Mouse (Mus musculus) B cell, adult 2 months (primary cell): ENCODE results near the gene Ttf1.

Experiments used
- DNase-seq, 2 experiments: peaks; one replicate each; pipeline ENCODE4 v3.0.0; 2022

The Ttf1 gene

DNA sequence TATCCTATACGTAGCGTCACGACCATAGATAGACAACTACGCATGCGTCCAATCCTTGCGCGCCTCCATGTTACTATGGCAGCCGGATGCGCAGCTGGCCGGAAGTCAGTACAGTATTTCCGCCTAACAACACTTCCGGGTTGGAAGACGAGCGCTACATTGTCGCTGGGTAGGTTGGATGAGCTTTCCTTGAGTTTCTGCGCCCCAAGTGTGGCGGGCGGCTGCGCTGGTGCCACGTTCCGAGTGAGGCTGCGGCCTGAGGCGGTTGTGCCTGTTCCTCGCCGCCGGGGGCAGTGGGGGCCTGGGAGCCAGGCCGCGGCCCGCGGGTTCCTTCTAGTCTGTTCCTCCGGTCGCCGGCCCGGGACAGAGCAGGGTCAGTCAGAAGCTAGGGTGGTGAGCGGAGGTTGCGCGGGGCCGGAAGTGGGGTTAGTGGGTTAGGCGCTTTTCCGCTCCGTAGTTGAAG lies at the start of gene Ttf1:
Gene Ttf1 (plus strand): TSS at position 128 of the 463 bp plus-strand sequence.
- DNase-seq: peak; percentile 91 to 92

DNA sequence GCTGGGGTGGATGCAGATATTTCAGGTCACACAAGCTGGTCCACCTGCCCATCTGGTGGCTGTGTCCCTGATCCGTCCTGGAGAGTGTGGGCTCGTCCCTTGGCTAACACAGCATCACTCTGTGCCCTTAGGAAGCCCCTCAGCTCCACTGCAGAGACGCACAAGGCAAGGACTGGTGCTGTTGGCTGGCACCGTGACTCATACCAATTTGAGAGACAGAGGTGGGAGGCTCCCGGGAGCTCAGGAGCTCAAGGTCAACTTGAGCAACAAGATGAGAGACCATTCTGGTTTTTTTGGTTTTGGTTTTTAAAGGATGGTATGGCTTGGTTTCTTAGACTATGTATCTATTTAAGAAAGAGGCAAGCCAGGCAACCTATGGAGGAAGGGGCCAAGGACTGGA lies 47.5 kb upstream of the Ttf1 start:
- DNase-seq: no peak

DNA sequence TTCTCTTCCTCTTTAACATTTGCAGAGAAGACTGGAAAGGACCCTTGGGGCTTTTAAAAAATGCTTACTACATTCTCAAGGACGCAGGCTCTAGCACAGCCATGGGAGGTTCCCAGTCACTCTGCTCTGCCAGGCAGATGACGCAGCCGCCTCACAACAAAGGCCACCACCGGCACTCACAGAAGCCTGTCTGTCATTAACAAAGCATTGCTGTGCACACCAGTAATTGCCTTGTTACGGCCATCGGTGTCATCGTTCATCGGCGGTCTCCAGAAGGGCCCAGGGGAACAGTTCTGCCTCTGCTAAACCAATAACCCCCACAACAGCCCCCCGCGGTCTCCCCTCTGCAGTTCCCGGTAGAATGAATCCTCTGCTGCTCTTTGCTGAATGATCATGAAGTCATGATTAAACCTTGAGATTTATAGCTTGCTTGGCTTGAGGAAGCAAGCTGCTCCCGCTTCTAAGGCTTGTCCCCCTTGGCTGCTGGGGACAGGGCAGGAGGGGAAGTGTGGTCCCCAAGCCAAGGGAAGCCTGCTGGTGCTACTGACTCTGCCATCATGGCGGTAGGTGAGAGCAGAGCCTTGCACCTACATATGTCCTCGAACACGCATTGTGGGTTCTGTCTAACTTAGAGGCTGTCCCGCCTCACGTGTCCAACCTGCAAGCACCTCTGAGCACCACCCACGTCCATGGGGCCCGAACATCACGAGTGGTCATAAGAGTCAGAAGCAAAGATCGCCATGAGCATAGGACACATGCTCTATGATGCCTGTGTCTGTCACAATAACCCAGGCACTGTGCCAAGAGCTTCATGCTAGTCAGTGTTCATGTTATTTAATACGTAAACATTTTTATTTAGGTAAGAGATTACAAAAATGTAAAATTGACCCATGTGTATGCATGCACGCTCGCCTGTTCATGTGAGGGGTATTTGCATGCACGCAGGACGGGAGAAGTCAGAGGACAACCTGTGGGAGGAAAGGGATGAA lies 43.2 kb upstream of the Ttf1 start:
- no peak for DNase-seq

DNA sequence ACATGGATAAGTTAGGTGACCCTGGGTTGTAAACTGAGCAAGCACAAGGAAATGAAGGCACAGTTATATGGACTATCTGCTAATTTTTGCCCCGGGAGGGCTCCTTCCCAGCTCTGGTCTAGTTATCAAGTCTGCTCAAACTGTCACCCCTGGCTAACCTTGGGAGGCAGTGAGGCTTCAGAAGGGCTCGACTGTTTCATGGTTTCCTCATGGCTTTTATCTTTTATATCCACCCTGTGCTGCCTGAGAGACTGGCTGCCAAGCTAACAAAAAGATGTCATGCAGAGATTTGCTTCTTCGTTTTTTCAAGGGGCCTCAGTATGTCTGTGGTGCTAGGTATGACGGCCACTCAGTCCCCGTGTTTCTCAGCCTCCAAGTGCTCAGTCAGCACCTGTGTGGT lies 41.4 kb upstream of the Ttf1 start:
- DNase-seq: no peak

DNA sequence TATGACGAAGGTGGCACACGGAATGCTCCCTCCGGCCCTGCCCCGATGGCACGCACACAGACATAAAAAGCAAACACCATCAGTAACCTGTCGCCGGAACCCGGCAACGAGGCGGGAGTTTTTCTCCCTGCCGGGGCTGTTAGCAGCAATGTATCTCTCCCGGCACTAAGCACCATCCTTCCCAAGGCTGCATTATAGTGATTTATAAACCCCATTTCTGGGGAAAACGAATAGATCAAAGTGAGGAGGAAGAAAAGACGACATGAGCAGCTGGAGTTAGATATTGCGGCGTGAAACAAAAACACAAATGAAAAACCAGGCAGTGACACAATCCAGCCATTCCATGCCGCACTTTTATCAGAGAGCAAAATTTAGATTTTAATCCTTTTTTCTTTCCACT lies 39.0 kb upstream of the Ttf1 start:
- DNase-seq: no peak

DNA sequence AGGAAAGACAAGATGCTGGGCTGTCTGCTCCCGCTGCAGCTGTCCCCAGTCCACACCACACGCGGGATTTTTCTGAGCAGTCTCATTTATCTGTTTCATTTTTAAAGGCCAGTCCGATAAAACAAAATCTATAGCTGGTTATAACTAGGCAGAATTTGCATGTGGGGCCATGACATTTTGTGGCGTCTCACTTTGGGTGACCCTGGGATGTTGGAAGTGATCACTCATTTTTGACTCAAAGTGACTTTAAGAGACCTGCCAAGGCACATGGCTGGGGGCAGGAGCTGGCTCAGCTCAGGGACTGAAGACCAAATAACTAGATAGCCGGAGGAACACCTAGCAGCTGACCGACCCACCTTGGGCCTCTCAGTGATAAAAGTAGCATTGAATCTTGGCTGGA lies 37.1 kb upstream of the Ttf1 start:
- no peak for DNase-seq

DNA sequence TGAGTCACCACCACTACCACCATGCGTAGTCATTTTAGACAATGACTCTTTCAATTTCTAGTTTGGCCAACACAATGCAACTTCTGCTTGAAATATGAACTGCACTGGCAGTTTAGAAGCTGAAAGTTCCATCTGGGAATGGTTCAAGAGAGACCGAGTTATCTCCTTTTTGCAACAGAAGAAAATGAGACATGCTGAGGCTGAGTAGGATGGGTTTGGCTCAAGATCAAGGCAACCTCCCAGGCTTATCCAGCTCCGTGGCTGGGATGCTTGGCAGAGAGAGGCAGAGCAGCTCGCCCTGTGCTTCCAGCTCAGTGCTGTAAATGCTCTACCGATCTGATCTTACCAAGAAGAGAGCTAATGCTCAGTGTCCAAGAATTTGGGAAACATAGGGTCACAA lies 34.8 kb upstream of the Ttf1 start:
- no peak for DNase-seq

DNA sequence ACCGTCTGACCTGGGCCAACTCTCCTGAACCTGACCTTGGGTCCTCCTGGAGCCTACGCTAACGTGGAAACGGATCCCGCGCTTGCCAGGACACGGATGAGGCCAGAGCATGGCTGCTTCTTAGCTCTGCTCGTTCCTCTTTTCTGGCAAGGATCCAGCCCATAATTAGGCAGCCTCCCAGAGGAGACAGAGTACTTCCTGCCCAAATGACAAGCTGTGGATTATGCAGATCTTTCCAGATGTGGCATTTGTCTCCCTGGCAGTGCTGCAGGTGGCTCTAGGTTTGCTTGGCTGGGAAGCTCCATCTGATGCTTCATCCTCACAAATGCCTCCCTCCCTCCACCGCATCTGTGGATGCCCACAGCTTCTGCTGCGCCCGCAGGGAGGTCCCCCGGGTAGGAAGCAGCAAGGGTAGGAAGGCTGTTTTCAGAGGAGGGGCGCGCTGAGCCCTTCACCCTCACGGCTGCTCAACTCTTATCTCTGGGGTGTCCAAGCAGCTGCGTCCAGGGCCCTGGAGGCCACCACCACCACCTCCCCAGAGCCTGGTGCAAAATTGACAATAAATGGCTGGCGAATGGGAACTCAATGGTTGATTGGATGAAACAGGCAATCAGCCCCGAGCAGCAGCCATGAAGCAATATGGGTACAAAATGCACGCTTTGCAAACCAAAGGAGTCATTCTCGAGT lies 29.9 kb upstream of the Ttf1 start:
- DNase-seq: no peak

DNA sequence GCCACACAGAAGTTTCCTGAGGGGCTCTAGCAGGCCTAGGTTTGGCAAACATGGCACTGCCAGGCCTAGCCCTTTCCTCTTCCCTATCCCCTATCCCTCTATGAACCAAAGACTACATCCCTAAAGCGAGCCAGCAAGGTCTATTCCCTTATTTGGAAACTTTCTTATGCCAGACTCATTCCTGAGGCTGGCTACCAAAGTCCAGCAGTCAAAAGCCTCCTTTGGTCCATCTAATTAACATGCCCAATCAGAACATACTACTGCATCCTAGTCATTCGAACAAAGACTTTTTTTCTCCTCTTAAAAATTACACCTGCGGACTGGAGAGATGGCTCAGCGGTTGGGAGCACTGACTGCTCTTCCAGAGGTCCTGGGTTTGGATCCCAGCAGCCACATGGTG lies 28.1 kb upstream of the Ttf1 start:
- DNase-seq: no peak

DNA sequence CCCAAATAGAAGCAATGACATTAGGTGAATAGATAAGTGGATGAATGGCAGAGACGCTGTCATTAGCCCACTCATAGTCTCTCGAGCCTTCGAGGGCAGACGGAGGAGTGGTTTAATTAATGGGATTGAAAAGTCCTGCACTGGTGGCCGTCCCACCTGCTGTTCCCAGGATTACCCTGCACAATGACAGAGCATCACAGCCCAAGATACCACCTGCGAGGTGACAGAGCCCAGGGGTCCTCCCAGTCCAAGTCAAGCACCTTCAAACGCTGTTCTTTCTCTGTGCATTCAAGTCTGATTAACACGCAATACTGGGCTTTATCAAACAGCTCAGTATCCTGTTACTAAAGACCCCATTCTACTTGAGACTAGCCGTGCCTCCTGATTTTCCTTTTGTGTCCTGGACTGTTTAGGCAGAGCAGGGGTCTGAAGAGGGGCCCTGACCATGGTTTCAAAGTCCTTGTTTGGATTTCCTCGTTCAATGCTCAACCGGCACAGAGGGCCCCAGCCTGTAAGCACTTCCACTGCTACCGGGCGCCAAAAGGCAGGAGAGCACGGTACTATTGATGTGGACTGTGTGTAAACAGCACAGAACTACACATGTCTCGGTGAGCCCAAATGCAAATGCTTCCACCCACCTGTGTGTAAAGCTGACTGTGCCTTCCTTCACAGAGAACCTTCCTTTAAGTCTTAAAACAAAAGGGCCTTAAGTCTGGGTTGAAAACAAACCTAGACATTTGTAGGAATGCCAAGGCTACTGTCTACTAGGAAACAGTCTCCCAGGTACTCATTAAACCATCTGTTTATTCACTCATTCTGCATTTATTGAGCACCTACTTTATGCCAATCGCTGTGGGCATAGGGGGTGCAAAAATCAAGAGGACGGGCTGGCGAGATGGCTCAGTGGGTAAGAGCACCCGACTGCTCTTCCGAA lies 25.3 kb upstream of the Ttf1 start:
- no peak for DNase-seq

DNA sequence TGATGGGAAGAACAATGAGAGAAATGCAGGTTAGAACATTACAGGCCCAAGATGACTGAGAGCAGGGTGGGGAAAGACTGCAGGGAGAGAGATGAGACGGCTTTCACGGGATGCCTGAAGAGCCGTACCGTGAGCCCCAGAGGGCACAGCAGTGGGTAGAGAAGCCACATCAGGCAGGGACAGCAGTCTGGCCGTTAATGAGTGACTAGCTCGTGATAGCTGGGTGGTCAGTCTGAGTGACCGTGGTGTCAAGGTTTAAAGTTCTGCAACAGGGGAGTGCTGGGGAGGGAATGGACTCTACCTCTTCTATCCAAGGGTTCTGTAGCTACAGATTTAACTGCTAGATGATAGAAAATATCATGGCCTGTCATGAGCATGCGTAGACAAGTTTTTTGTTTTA lies 24.4 kb upstream of the Ttf1 start:
- DNase-seq: no peak

DNA sequence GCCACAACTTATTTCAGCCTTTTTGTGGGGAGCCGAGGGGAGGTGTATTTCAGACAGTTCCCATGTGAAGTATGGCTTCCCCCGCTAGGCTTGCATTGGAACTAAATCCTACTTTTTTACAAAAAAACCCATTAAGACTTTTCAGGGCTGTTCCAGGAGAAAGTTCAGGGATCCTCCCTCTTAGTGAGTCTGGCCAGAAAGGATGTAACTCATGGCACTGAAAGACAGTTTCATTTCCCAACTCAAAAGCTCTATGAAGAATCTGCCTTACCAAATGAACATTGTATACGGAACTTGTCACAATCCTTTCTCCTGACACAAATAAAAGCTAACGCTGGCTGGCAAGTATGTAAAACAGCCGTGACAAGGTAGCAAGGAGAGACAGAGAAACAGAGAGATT lies 20.3 kb upstream of the Ttf1 start:
- no peak for DNase-seq

DNA sequence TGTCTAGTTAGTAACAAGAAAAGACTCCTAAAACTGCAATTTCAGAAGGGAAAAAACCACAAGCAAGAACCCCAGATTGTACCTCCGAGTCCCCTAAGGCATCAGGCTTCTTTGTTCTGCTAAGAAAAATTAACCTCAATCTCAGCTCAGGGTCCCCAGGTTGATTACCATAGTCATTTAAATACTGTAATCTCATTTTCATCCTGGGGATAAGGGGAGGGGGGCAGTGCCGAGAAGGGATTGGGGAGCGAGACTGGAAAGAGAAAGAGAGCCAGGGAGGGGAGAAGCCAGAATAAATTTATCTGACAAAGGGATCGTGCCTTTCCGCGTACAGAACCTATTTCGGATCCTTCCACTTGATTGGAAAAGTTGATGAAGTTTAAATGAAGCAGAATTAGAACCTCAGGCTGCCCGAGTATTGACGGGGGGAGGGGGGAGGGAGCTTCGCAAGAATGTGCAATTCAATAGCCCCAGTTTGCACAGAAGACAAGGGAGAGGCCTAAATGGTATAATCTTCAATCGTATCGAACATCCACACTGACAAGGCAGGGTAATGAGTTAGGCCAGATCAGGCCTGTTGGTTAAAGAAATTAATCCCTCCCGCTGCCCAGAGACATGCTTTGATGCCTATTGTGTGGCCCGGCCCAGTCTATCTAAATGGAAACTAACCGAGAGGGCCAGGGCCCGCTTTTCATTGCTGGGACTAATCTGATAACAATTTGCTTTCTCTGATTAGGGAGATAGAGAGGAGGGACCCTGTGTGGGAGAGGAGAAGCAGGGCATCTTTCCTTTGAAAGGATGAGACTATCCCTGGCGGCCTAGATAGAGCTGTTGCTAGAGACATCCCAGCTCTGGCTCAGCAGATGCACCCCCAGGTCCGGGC lies 19.2 kb upstream of the Ttf1 start:
- no peak for DNase-seq

DNA sequence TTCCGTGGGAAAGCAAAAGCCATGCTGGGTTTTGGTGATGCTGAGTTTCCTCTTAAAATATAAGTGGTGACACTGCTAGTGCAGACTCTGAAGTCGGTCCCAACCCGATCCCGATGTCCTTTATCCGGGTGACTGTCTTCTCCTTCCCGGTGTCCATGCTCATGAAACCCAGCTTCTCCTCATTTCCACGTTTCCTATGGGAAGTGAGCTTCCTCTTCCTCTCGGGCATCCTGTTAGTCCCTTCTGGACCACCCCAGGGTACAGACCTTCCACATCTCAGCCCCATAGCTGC lies 18.6 kb upstream of the Ttf1 start:
- no peak for DNase-seq

DNA sequence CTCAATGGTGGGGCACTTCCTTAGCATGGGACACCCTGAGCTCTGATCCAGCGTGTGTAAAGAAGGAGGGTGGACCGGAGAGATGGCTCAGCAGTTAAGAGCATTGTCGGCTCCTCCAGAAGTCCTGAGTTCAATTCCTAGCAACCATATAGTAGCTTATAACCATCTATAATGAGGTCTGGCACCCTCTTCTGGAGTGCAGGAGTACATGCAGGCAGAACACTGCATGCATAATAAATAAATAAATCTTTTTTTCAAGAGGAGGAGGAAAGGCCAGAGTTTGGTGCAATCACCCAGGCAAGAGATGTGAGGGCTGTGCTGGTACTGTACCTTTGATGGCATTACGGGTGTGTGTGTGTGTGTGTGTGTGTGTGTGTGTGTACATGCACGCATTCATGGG lies 17.9 kb upstream of the Ttf1 start:
- no peak for DNase-seq

DNA sequence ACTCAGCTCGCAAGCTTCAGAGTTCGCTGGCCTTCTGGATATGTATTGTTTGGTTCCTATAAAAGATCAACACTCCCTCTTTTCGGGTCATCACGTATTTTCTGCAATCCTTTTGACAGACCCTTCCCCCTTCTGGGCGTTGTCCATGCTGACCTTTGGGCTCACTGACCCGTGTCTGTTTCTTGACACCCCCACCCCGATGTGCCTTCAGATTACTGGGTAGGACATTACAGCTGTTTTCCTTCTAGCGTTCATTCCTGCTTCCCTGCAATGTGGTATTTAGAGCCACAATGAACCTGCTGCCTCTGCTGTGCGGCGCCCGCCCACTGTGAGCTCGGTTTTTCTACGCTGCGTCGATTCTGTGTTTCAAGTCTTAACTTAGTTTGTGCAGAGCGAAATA lies 13.9 kb upstream of the Ttf1 start:
- no peak for DNase-seq

DNA sequence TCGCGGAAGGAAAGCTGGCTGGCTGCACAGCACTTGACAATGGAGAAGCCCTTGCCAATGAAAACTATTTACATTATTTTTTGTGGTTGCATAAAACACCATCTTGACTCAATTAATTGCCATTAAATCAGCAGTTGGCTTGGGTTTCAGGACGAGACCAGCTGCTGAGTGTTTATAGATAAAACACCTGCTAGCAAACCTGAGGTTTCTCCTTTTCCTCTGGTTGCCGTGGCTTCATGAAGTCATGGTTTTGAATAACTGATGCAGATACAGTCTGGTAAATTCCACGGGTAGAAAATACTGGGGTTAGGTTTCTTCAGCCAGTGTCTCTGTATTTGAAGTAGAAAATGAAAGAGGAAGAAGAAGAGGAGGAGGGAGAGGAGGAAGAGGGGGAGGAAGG lies 8.1 kb upstream of the Ttf1 start:
- no peak for DNase-seq

DNA sequence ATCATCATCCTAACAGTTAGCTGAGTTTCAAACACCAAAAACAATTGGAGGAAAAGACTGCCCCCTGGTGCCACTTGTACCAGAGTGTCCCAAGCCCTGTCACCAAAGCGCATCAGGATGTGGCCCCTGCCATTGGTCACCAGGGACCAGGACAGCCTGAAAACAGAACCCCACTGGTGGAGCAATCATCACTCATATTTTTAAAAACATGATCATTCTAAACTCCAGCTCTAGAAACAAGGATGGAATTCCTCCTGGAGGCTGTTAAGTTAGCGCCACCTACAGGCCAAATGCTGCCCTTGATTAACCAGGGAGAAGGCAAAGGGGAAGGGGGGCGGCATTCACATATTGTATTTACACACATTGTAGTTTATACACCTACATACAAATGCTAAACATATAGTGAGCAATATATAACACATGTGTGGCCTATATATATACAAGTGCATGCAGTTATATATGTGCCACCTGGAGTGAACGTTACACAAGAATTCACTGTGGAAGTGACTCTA lies 7.1 kb upstream of the Ttf1 start:
- DNase-seq: peak; percentile 79 to 80

DNA sequence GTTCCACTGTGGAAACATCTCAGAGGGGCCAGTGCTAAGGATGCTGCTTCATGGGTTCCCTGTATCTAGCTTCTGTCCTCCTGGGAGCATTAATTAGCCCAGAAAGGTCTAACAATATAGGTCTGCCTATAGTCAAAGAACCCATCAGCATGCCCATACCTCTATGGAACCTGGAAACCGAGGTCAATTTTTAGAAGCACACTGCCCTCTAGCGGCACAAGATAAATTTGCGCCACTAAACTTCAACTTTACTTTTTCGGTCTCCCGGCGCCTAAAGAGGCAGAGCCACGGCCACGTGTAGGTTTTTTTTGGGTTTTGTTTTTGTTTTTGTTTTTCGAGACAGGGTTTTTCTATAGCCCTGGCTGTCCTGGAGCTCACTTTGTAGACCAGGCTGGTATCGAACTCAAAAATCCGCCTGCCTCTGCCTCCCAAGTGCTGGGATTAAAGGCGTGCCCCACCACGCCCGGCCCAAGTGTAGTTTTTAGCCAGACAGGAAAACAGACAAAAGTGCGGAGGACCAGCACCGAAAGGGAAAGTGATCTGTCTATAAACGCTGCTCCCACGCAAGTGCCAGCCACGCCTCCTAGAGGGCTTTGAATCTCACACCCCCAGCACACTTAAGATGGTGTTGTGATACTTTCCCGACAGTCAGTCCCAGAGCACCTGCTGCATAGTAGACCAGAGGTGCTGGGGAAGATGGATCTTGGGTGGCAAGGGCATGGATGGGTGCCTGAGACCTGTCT lies 6.1 kb upstream of the Ttf1 start:
- peak; percentile 78 to 82 for DNase-seq

DNA sequence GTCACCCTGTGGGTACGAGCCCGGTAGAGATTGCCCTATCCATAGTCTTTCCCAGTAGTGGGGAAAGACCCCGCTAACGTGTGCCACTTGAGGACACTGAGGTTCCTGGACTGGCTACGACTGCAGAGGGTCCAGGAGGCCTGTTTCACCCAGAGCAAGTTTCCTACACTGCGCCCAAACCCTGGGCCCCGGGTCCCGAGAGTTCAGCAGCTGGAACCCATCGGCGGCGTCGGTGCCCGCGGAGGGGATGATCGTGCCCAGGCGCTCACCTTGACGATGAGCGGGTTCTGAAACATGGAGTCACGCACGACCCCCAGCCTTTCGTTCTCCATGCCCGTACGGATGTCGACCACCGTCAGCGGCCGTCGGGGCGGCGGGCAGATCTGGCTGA lies 5.5 kb upstream of the Ttf1 start:
- no peak for DNase-seq

DNA sequence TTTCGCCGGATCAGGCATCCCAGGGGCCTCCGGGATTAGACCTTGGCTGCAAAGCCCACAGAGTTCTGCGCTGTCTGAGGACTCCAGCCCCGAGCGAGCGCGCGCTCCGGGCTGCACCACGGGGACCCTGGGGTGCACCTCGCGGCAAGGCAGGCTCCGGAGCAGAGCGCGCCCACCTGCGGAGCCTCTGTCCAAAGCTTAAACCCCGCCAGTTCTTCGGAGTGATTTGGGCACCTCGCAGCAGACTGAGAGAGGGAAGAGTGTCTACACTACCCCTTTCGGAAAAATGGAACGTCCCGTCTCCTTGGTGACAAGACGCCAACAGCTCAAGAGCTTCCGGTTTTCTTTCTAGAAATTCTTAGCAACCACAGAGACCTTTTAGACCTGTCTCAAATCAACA lies 5.1 kb upstream of the Ttf1 start, which contains the start of gene Cfap77:
Gene Cfap77 (minus strand): TSS at position 76 of the 400 bp plus-strand sequence.
- peak; percentile 87 to 89 for DNase-seq
